Mouse (Mus musculus) liver, adult 2 months (tissue): ENCODE results near the gene Gm5741.

Experiments used
- CTCF ChIP-seq: fragments of 200-500 bp; IDR thresholded peaks from 2 replicates; pipeline ENCODE4 v1.5.1; 2011; ENCODE audit warnings: low read depth, low read length, control low read depth
- POLR2A ChIP-seq: fragments of 200-500 bp; IDR thresholded peaks from 2 replicates; pipeline ENCODE4 v1.6.1; 2011; ENCODE audit warnings: low read length, control low read depth; ENCODE audit not compliant: insufficient read depth; ENCODE audit errors: extremely low read depth

- TF ChIP-seq POLR2A (no peak), CTCF (no peak)
Measured at GRCm38 (mm10) chr8:85080214-85080531, 12.4 kb upstream of the Gm5741 start.
